Mouse (Mus musculus) thymus, postnatal 4 days (tissue): Measurements from ENCODE around the gene Wdr5.
A peak's percentile ranks its signal among the peaks of the same experiment; 100 is the strongest.
"Not testable (repeated sequence)": the region's sequence is repeated elsewhere in the genome, so short reads cannot be mapped to it uniquely, and the experiment has no call there.

Experiments
- DNase-seq: peaks from one replicate; pipeline ENCODE4 v3.0.0; 2021

Wdr5 gene

GRCm38 (mm10) chr2:27504113-27504885 is 10.7 kb upstream of the Wdr5 start:
- DNase-seq: no peak

- DNase-seq: no peak
Measured at GRCm38 (mm10) chr2:27505539-27505938, 9.4 kb upstream of the Wdr5 start.

DNA sequence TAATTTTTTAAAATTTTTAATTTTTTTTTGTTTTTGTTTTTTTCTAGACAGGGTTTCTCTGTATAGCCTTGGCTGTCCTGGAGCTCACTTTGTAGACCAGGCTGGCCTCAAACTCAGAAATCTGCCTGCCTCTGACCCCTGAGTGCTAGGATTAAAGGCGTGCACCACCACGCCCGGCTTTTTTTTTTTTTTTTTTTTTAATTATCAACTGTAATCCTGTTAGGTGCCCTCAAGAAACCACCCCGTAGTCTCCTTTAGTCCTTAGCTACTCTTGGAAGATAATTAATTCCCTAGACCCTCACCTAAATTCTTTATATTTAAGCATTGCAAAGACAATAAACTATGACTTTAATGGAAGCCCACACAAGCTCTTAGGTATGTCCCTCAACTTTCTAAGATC is 8.3 kb upstream of the Wdr5 start:
- not testable (repeated sequence) for DNase-seq

GRCm38 (mm10) chr2:27507562-27507961 is 7.4 kb upstream of the Wdr5 start, which contains the start of gene Brd3:
Brd3 (minus strand) TSS chr2:27507662.
- no peak for DNase-seq

- no peak for DNase-seq
Measured at GRCm38 (mm10) chr2:27510706-27511105, 4.3 kb upstream of the Wdr5 start.

DNA sequence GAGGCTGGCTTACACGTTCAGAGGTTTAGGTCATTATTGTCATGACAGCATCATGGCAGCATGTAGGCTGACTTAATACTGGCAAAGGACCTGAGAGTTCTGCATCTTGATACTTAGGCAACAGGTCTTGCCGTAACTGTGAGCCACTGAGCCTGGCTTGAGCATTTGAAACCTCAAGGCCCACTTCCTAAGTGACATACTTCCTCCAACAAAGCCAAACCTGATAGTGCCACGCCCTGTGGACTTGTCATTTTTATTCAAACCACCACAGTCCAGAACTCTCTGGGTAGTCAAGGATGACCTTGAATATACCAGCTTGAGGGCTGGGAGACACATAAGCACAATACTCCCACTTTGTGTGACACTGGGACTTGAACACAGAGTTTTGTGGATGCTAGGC is 2.0 kb upstream of the Wdr5 start:
- no peak for DNase-seq

DNA sequence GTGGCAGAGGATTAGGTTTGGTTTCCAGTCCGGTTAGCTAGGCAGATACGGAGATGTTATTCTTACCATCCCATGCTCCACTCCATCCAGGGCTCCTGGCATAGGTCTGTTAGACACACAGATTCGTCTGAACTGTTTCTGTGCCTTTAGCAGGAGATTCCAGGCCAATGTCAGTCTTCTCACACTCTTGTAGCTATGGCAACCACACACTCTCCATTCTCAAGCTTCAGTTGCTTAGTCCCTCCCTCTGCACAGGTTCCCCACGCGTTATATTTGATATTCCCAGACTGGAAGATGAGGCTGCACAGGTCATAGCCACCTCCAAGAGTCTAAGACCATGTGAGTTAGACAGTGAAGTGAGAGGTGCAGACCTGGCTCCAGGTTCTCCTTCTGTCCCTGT is 1.1 kb upstream of the Wdr5 start:
- DNase-seq: no peak

GRCm38 (mm10) chr2:27515341-27516166 is 597 bp downstream of the Wdr5 start:
- peak; percentile 24 for DNase-seq

DNA sequence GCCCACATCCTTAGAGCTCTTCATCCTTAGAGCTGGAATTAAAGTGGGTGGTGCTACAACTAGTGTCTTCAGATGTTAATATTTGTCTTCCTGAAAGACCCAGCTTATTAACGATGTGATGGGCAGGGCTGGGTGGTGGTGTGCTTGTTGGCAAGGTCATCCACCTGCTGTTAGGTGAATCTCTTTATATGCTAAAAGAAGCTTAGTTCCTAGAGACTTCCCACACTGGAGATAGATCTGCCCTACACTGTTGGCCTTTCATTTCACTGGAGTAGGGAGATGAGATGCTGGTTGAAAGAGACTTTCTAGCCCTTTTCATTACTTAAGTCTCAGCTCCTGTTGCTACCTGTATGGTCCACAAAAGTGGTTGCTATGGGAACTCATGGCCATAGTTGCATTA is 1.3 kb downstream of the Wdr5 start:
- no peak for DNase-seq

DNA sequence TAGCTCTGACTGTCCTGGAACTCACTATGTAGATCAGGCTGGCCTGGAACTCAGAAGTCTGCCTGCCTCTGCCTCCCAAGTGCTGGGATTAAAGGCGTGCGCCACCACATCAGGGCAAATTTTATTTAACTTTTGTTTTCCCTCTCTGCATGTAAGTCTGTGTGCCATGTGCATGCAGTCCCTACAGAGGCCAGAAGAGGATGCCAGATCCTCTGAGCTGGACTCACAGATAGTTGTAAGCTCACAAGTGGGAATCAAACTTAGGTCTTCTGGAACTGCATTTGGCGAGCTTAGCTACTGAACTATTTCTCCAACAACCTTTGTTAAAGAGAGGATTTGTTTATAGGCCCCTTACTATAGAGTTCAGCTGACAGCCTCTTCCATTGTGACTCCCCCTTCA is 3.3 kb downstream of the Wdr5 start:
- peak; percentile 24 for DNase-seq

DNA sequence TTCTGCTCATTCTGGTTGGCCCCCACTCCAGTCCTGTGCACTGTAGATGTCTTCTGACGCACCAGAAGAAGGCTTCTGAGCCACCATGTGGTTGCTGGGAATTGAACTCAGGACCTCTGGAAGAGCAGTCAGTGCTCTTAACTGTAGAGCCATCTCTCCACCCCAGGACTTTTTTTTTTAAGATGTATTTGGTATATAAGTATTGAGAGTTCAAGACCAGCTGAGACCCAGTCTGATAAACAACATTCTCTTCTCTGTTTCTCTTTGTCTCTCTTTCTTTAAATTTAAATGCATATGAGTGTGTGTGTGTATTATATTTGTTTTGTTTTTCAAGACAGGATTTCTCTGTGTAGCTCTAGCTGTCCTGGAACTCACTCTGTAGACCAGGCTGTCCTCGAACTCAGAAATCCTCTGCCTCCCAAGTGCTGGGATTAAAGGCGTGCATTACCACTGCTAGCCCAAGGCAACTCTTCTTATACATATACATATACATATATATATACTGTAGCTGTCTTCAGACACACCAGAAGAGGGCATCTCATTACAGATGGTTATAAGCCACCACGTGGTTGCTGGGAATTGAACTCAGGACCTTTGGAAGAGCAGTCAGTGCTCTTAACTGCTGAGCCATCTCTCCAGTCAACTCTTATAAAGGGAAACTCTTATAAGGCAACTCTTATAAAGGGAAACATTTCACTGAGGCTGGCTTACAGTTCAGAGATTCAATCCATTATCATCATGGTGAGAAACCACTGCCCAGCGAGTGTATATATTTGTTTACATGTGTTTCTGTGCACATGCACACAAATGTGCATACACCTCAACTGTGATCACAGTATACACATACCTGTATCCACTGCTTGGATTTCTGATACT is 23.7 kb downstream of the Wdr5 start:
- DNase-seq: not testable (repeated sequence)

- DNase-seq: no peak
Measured at GRCm38 (mm10) chr2:27539336-27539735, 24.4 kb downstream of the Wdr5 start.

- peak; percentile 91 for DNase-seq
Measured at GRCm38 (mm10) chr2:27539772-27540514, 25.0 kb downstream of the Wdr5 start.

DNA sequence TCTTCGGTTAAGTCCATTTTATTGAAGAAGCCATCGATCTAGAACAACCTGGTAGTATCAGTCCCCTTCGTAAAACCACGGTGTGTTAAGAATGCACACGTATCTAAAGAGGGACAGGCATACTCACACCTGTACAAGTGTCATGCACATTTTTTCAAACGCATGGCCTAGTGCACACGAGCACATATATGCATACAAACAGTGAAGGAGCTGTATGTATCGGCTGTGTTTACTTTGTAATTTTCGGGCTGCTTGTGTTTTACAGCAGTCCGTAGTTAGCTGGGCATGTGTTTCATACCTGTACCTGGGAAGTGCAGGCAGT is 25.5 kb downstream of the Wdr5 start:
- no peak for DNase-seq

GRCm38 (mm10) chr2:27541225-27541624 is 26.3 kb downstream of the Wdr5 start:
- DNase-seq: no peak

- no peak for DNase-seq
Measured at GRCm38 (mm10) chr2:27544613-27545012, 29.7 kb downstream of the Wdr5 start.

- DNase-seq: not testable (repeated sequence)
Measured at GRCm38 (mm10) chr2:27545517-27545916, 30.6 kb downstream of the Wdr5 start.

GRCm38 (mm10) chr2:27546041-27546440 is 31.1 kb downstream of the Wdr5 start:
- not testable (repeated sequence) for DNase-seq

GRCm38 (mm10) chr2:27547326-27547725 is 32.4 kb downstream of the Wdr5 start:
- DNase-seq: no peak

DNA sequence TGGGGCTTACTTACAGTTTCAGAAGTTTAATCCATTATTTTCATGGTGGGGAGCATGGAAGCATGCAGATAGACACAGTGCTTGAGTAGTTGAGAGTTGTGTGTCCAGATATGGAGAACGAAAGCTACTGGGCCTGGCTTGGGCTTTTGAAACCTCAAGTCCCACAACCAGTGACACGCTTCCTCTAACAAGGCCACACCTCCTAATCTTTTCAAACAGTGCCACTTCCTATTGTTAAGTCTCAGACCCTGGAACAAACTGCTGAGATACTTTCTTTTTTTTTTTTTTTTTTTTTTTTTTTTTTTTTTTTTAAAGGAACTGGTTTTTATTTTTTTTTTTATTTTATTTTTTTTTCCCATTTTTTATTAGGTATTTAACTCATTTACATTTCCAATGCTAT is 33.0 kb downstream of the Wdr5 start:
- DNase-seq: no peak

DNA sequence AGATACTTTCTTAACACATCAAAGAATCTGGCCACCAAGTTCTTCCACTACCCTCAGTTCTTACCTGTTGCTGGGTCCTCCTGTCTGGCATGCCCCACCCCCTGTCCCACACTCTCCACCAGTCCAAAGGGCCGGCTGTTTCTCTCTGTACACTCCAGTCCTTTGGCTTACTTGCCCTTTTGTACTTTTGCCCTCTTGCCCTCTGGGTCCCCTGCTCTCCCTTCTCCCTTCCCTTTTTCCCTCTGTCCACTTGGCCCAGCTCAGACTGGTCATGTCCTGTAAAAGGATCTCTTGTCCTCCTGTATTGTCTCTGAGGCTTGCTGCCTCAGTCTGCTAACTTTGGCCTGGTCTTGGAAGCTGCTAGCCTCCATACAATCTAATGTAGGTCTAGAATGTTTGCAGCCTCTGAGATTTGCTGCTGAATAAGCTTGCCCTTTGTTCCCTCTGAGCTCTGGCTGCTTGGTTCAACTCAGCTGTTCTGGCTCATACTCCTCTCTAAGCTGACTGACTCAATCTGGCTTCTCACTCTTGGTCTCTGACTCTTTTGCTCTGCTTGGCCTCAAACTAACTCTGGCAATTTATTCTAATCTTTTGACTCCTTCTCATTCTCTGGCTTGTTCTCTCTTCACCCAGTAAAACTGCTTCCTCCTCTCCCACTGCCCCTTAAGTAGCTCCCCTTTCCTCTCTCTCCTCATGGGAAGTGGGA is 33.9 kb downstream of the Wdr5 start:
- DNase-seq: no peak
